Mouse (Mus musculus) limb, embryonic 14.5 days (tissue): Measurements from ENCODE around the gene Rpap1. TPM values are rescaled to one million over a fixed set of nuclear protein-coding genes. Genes with fewer than 3 reads are reported as not detected.
A peak's percentile ranks its signal among the peaks of the same experiment; 100 is the strongest.

ENCODE experiments used
- ATAC-seq: fragments of 200-750 bp; cut with Nextera tagmentation; 2 replicates; pipeline ENCODE4 v1.8.0; 2017; ENCODE audit warnings: low read depth, moderate number of reproducible peaks, moderate TSS enrichment; ENCODE audit not compliant: low FRiP score
- DNase-seq: peaks from one replicate; pipeline ENCODE4 v3.0.0-alpha.2; 2015; ENCODE audit warnings: low spot score
- H3K27ac ChIP-seq: fragments of 300-500 bp; sonication (generic); replicated peaks from 2 replicates; pipeline ENCODE4 v1.5.1; 2014; ENCODE audit warnings: low read depth, mild to moderate bottlenecking, low read length, moderate library complexity, mixed read lengths
- H3K27me3 ChIP-seq: fragments of 300-500 bp; sonication (generic); 2 replicates; pipeline ENCODE4 v1.6.1; 2014; ENCODE audit warnings: low read length, mixed read lengths; ENCODE audit not compliant: control insufficient read depth, insufficient read depth
- H3K36me3 ChIP-seq: fragments of 300-500 bp; sonication (generic); 2 replicates; pipeline ENCODE4 v1.6.1; 2014; ENCODE audit warnings: mild to moderate bottlenecking, low read length, moderate library complexity, mixed read lengths; ENCODE audit not compliant: control insufficient read depth, insufficient read depth
- H3K4me1 ChIP-seq: fragments of 300-500 bp; sonication (generic); 2 replicates; pipeline ENCODE4 v1.6.1; 2014; ENCODE audit warnings: antibody characterized with exemption, low read length, mixed read lengths; ENCODE audit not compliant: control insufficient read depth, insufficient read depth
- H3K4me2 ChIP-seq: fragments of 300-500 bp; sonication (generic); replicated peaks from 2 replicates; pipeline ENCODE4 v1.6.1; 2014; ENCODE audit warnings: low read depth, mild to moderate bottlenecking, low read length, moderate library complexity; ENCODE audit not compliant: severe bottlenecking
- H3K4me3 ChIP-seq: fragments of 300-500 bp; sonication (generic); replicated peaks from 2 replicates; pipeline ENCODE4 v1.5.1; 2014; ENCODE audit warnings: low read length
- H3K9ac ChIP-seq: fragments of 300-500 bp; sonication (generic); 2 replicates; pipeline ENCODE4 v1.6.1; 2014; ENCODE audit warnings: mild to moderate bottlenecking, low read depth, low read length, moderate library complexity; ENCODE audit not compliant: severe bottlenecking
- H3K9me3 ChIP-seq: fragments of 300-500 bp; sonication (generic); 2 replicates; pipeline ENCODE4 v1.6.1; 2016; ENCODE audit warnings: low read length; ENCODE audit not compliant: control insufficient read depth
- POLR2A ChIP-seq: fragments of 200-500 bp; IDR thresholded peaks from 2 replicates; pipeline ENCODE4 v1.8.0; 2012; ENCODE audit warnings: inconsistent platforms, mild to moderate bottlenecking, moderate library complexity, borderline replicate concordance; ENCODE audit not compliant: insufficient read depth, insufficient read length; ENCODE audit errors: extremely low read depth
- WGBS: fragments of 180-500 bp; shearing (Covaris S2); extraction: QIAGEN DNeasy Blood & Tissue Kit; methylation state at CpG from one replicate; pipeline ENCODE4 v1.1.7; 2014; 5-methylcytosine and 5-hydroxymethylcytosine counted together
- polyA plus RNA-seq, 2 experiments: library from polyadenylated mRNA; depleted of rRNA in 1 of 2; stranded (reverse) in 1 of 2; unstranded in 1 of 2; fragments of >200 nt; fragmentation: Nextera tagmentation in 1 of 2; extraction: Ambion mirVana in 1 of 2; gene quantifications; 2 replicates each; pipeline versions ENCODE4 v1.2.1 to v1.2.3; 2012 to 2014

Gene Rpap1
- polyA plus RNA-seq, 2 experiments: 22.5 to 27.7 TPM

- WGBS: 63% methylated on average over 4 of the region's 4 CpGs
- no peak for DNase-seq
Measured at GRCm38 (mm10) chr2:119763924-119764323, 23.4 kb downstream of the Rpap1 start.

DNA sequence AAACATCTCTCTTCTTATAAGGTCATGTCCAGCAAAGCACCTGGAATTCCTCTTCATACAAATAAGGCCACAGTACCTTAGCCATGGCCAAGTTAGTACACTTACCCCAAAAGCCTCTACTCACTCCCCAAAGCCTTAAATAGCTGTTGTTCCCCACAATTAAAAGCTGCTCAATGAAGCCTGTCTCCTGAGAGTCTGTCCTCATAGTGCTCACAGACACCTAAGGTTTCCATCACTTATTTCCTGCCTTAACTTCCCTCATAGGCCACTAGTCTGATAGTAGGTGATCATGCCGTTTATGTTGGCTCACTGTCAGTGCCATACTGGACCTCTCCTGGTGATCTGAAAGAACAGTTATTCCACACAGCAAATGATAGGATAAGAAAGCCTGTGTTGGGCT is 25.1 kb downstream of the Rpap1 start:
- WGBS: 70% methylated on average over 1 of the region's 1 CpGs
- H3K9ac ChIP-seq: no peak overlapping the region
- H3K4me1 ChIP-seq: peaks cover 9% of the 10 kb centered on the region
- no peak overlapping the region for H3K4me2 ChIP-seq
- no peaks in the 10 kb centered on the region for H3K9me3 ChIP-seq
- no peak overlapping the region for H3K4me3 ChIP-seq
- H3K27me3 ChIP-seq: peaks cover 34% of the 10 kb centered on the region
- ATAC-seq (no peak), DNase-seq (no peak)
- H3K36me3 ChIP-seq: peaks cover 26% of the 10 kb centered on the region
- no peak overlapping the region for H3K27ac ChIP-seq
- TF ChIP-seq POLR2A: no peak

More at GRCm38 (mm10) chr2:119763924-119764323, 23.4 kb downstream of the Rpap1 start:
- Histone ChIP-seq H3K9ac (no peak overlapping the region), H3K4me3 (no peak overlapping the region), H3K36me3 (peaks cover 39% of the 10 kb centered on the region), H3K9me3 (no peaks in the 10 kb centered on the region), H3K27me3 (peaks cover 18% of the 10 kb centered on the region), H3K4me1 (no peaks in the 10 kb centered on the region), H3K27ac (no peak overlapping the region), H3K4me2 (no peak overlapping the region)
- ATAC-seq: no peak
- no peak for TF ChIP-seq POLR2A

GRCm38 (mm10) chr2:119760251-119760650 is 27.1 kb downstream of the Rpap1 start, which contains the start of gene Ltk:
Gene Ltk (minus strand): TSS chr2:119760431.
- WGBS: 10% methylated on average over 9 of the region's 9 CpGs
- no peak for TF ChIP-seq POLR2A
- Histone ChIP-seq H3K36me3 (peaks cover 16% of the 10 kb centered on the region), H3K27ac (no peak within 1 kb of the TSS), H3K4me1 (peaks cover 9% of the 10 kb centered on the region), H3K9ac (no peak within 1 kb of the TSS), H3K4me3 (0 out of 2 replicates have a peak within 1 kb of the TSS, but pooled peaks have one; percentile 57), H3K9me3 (no peaks in the 10 kb centered on the region), H3K4me2 (peak within 1 kb of the TSS; percentile 100; the same call in 1 of the 2 replicates), H3K27me3 (peaks cover 47% of the 10 kb centered on the region)
- ATAC-seq: no peak
- no peak for DNase-seq

DNA sequence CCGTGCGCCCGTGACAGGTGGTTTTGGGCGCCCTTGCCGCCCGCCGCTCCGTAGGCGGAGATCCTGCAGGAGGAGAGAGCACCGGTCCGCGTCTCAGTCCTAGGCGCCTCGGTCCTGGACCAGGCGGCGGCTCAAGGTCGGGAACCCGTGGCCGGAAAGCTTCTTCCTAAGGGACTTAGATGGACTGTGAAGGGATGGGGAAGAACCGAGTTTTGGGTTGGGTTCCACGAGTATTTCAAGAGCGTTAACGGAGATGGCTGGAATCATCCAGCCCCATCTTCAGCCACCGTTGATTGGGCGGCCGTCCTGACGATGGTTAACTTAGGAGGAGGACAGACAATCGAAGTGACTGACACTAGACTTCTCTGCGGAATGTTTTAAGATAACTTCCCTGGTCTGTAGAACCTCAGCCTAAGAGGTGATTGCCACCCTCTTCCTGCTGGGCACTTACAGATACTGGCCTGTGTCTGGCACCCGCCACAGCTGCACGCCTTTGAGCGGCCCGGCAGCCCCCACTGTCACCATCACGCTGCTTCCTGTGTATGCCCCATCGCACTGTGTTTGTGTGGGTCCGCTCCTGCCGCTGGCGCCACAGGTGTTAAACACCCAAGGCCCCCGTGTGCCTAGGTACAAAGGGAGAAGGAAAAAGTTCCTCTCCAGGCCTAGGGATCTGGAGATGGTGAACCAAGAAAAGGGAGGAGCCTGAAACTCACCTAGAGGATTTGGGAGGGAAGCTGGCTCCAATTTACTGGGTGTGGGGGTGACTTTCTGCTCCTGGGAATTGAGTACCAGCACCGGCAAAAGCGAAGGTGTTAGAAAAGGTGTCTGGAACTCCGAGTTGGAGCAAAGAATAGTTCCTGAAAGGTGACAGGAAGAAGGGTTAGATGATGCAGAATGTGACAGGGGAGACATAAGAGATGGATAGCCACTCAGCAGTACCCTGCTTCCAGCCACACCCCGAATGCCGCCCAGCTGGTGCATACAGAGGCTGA is 28.2 kb downstream of the Rpap1 start:
- DNase-seq: no peak
- peak overlapping the region; percentile 100 for H3K4me2 ChIP-seq
- peaks cover 9% of the 10 kb centered on the region for H3K4me1 ChIP-seq
- 0 out of 2 replicates have a peak, but pooled peaks have one; percentile 15 for ATAC-seq
- H3K27me3 ChIP-seq: peaks cover 47% of the 10 kb centered on the region
- peak overlapping the region; percentile 54; the same call in 1 of the 2 replicates for H3K9ac ChIP-seq
- H3K4me3 ChIP-seq: peak overlapping the region; percentile 57
- H3K27ac ChIP-seq: no peak overlapping the region
- no peaks in the 10 kb centered on the region for H3K9me3 ChIP-seq
- WGBS: 4% methylated on average over 43 of the region's 44 CpGs
- peaks cover 8% of the 10 kb centered on the region for H3K36me3 ChIP-seq
- TF ChIP-seq POLR2A: no peak

- peaks cover 47% of the 10 kb centered on the region for H3K27me3 ChIP-seq
- 1% methylated on average over 27 of the region's 77 CpGs for WGBS
- no peak overlapping the region for H3K27ac ChIP-seq
- H3K9me3 ChIP-seq: no peaks in the 10 kb centered on the region
- no peak for TF ChIP-seq POLR2A
- H3K36me3 ChIP-seq: no peaks in the 10 kb centered on the region
- H3K4me1 ChIP-seq: peaks cover 9% of the 10 kb centered on the region
- H3K9ac ChIP-seq: peak overlapping the region; percentile 54
- no peak for DNase-seq
- H3K4me2 ChIP-seq: peak overlapping the region; percentile 100
- ATAC-seq: 0 out of 2 replicates have a peak, but pooled peaks have one; percentile 23
- H3K4me3 ChIP-seq: peak overlapping the region; percentile 57
Measured at GRCm38 (mm10) chr2:119758101-119758843, 29.1 kb downstream of the Rpap1 start.
